Mouse (Mus musculus): ENCODE measurements around the gene Gnat3. TPM values are rescaled to one million over a fixed set of nuclear protein-coding genes. Genes with fewer than 3 reads are reported as not detected.
"Not testable (repeated sequence)": the region's sequence is repeated elsewhere in the genome, so short reads cannot be mapped to it uniquely, and the experiment has no call there.

Gene Gnat3
- not detected in 2 replicates for polyA plus RNA-seq (2015; fragmentation: Nextera tagmentation; extraction: Ambion mirVana)

- Histone ChIP-seq H3K9me3 (ENCODE audit: control insufficient read depth, low read length) (no peaks in the 10 kb centered on the region), H3K36me3 (ENCODE audit: control insufficient read depth, insufficient read depth, low read length) (no peaks in the 10 kb centered on the region), H3K4me3 (ENCODE audit: low read length) (no peak within 1 kb of the TSS), H3K9ac (ENCODE audit: low read length) (no peak within 1 kb of the TSS), H3K27me3 (ENCODE audit: control insufficient read depth, insufficient read depth, low read depth, low read length) (no peaks in the 10 kb centered on the region), H3K27ac (ENCODE audit: low read length) (no peak within 1 kb of the TSS), H3K4me2 (ENCODE audit: low read depth, low read length) (no peak within 1 kb of the TSS), H3K4me1 (replicated peaks; ENCODE audit: control insufficient read depth, insufficient read depth, low read length) (no peaks in the 10 kb centered on the region)
- no peak for ATAC-seq (ENCODE audit: low read depth)
- WGBS: 82% methylated on average over 5 of the region's 5 CpGs
Measured at GRCm38 (mm10) chr5:17962249-17962648, at the start of gene Gnat3. Gnat3 (plus strand) TSS chr5:17962549.

- H3K9me3 ChIP-seq (ENCODE audit: control insufficient read depth, low read length): no peaks in the 10 kb centered on the region
- no peaks in the 10 kb centered on the region for H3K27me3 ChIP-seq (ENCODE audit: control insufficient read depth, insufficient read depth, low read depth, low read length)
- no peak overlapping the region for H3K9ac ChIP-seq (ENCODE audit: low read length)
- H3K4me2 ChIP-seq (ENCODE audit: low read depth, low read length): no peak overlapping the region
- WGBS: 56% methylated on average over 5 of the region's 5 CpGs
- H3K27ac ChIP-seq (ENCODE audit: low read length): no peak overlapping the region
- no peaks in the 10 kb centered on the region for H3K36me3 ChIP-seq (ENCODE audit: control insufficient read depth, insufficient read depth, low read length)
- ATAC-seq (ENCODE audit: low read depth): no peak
- H3K4me3 ChIP-seq (ENCODE audit: low read length): no peak overlapping the region
- H3K4me1 ChIP-seq (replicated peaks; ENCODE audit: control insufficient read depth, insufficient read depth, low read length): peaks cover 5% of the 10 kb centered on the region; the same call in 1 of the 2 replicates
Measured at GRCm38 (mm10) chr5:17918966-17919365, 43.4 kb upstream of the Gnat3 start.

- H3K27me3 ChIP-seq (ENCODE audit: control insufficient read depth, insufficient read depth, low read depth, low read length): no peaks in the 10 kb centered on the region
- no peaks in the 10 kb centered on the region for H3K9me3 ChIP-seq (ENCODE audit: control insufficient read depth, low read length)
- H3K9ac ChIP-seq (ENCODE audit: low read length): no peak overlapping the region
- H3K4me1 ChIP-seq (replicated peaks; ENCODE audit: control insufficient read depth, insufficient read depth, low read length): peaks cover 18% of the 10 kb centered on the region; the same call in 1 of the 2 replicates
- WGBS: 74% methylated on average over 3 of the region's 3 CpGs
- no peaks in the 10 kb centered on the region for H3K36me3 ChIP-seq (ENCODE audit: control insufficient read depth, insufficient read depth, low read length)
- no peak overlapping the region for H3K4me3 ChIP-seq (ENCODE audit: low read length)
- H3K27ac ChIP-seq (ENCODE audit: low read length): peak overlapping the region; percentile 78
- ATAC-seq (ENCODE audit: low read depth): peak; percentile 34
- no peak overlapping the region for H3K4me2 ChIP-seq (ENCODE audit: low read depth, low read length)
Measured at GRCm38 (mm10) chr5:17923648-17924047, 38.7 kb upstream of the Gnat3 start.

GRCm38 (mm10) chr5:17924085-17924518, 38.2 kb upstream of the Gnat3 start:
- 25% methylated on average over 2 of the region's 2 CpGs for WGBS
- Histone ChIP-seq H3K4me3 (ENCODE audit: low read length) (no peak overlapping the region), H3K4me1 (replicated peaks; ENCODE audit: control insufficient read depth, insufficient read depth, low read length) (peaks cover 18% of the 10 kb centered on the region; the same call in 1 of the 2 replicates), H3K27me3 (ENCODE audit: control insufficient read depth, insufficient read depth, low read depth, low read length) (no peaks in the 10 kb centered on the region), H3K36me3 (ENCODE audit: control insufficient read depth, insufficient read depth, low read length) (no peaks in the 10 kb centered on the region), H3K27ac (ENCODE audit: low read length) (peak overlapping the region; percentile 80), H3K4me2 (ENCODE audit: low read depth, low read length) (no peak overlapping the region), H3K9ac (ENCODE audit: low read length) (no peak overlapping the region), H3K9me3 (ENCODE audit: control insufficient read depth, low read length) (no peaks in the 10 kb centered on the region)
- ATAC-seq (ENCODE audit: low read depth): peak; percentile 88

- peak overlapping the region; percentile 31; the same call in 1 of the 2 replicates for H3K27ac ChIP-seq (ENCODE audit: low read length)
- ATAC-seq (ENCODE audit: low read depth): peak; percentile 63
- no peaks in the 10 kb centered on the region for H3K27me3 ChIP-seq (ENCODE audit: control insufficient read depth, insufficient read depth, low read depth, low read length)
- no peak overlapping the region for H3K4me3 ChIP-seq (ENCODE audit: low read length)
- 33% methylated on average over 4 of the region's 4 CpGs for WGBS
- no peaks in the 10 kb centered on the region for H3K9me3 ChIP-seq (ENCODE audit: control insufficient read depth, low read length)
- no peaks in the 10 kb centered on the region for H3K36me3 ChIP-seq (ENCODE audit: control insufficient read depth, insufficient read depth, low read length)
- no peak overlapping the region for H3K4me2 ChIP-seq (ENCODE audit: low read depth, low read length)
- H3K9ac ChIP-seq (ENCODE audit: low read length): no peak overlapping the region
- peaks cover 18% of the 10 kb centered on the region; the same call in 1 of the 2 replicates for H3K4me1 ChIP-seq (replicated peaks; ENCODE audit: control insufficient read depth, insufficient read depth, low read length)
Measured at GRCm38 (mm10) chr5:17928471-17928870, 33.9 kb upstream of the Gnat3 start.

- Histone ChIP-seq H3K27me3 (ENCODE audit: control insufficient read depth, insufficient read depth, low read depth, low read length) (no peaks in the 10 kb centered on the region), H3K27ac (ENCODE audit: low read length) (no peak overlapping the region), H3K4me3 (ENCODE audit: low read length) (no peak overlapping the region), H3K4me2 (ENCODE audit: low read depth, low read length) (no peak overlapping the region), H3K9me3 (ENCODE audit: control insufficient read depth, low read length) (no peaks in the 10 kb centered on the region), H3K9ac (ENCODE audit: low read length) (no peak overlapping the region), H3K4me1 (replicated peaks; ENCODE audit: control insufficient read depth, insufficient read depth, low read length) (peaks cover 12% of the 10 kb centered on the region; the same call in 1 of the 2 replicates), H3K36me3 (ENCODE audit: control insufficient read depth, insufficient read depth, low read length) (no peaks in the 10 kb centered on the region)
- 54% methylated on average over 7 of the region's 7 CpGs for WGBS
- ATAC-seq (ENCODE audit: low read depth): 0 out of 2 replicates have a peak, but pooled peaks have one; percentile 34
Measured at GRCm38 (mm10) chr5:17929006-17929567, 33.3 kb upstream of the Gnat3 start.

- not testable (repeated sequence) for H3K9ac ChIP-seq (ENCODE audit: low read length); H3K4me2 ChIP-seq (ENCODE audit: low read depth, low read length); H3K9me3 ChIP-seq (ENCODE audit: control insufficient read depth, low read length); ATAC-seq (ENCODE audit: low read depth); H3K36me3 ChIP-seq (ENCODE audit: control insufficient read depth, insufficient read depth, low read length); H3K4me3 ChIP-seq (ENCODE audit: low read length); H3K27ac ChIP-seq (ENCODE audit: low read length); H3K4me1 ChIP-seq (replicated peaks; ENCODE audit: control insufficient read depth, insufficient read depth, low read length); H3K27me3 ChIP-seq (ENCODE audit: control insufficient read depth, insufficient read depth, low read depth, low read length)
- WGBS: 96% methylated on average over 2 of the region's 2 CpGs
Measured at GRCm38 (mm10) chr5:17931588-17931987, 30.8 kb upstream of the Gnat3 start.

- Histone ChIP-seq H3K4me2 (ENCODE audit: low read depth, low read length) (no peak overlapping the region), H3K9ac (ENCODE audit: low read length) (no peak overlapping the region), H3K9me3 (ENCODE audit: control insufficient read depth, low read length) (no peaks in the 10 kb centered on the region), H3K4me3 (ENCODE audit: low read length) (no peak overlapping the region), H3K4me1 (replicated peaks; ENCODE audit: control insufficient read depth, insufficient read depth, low read length) (no peaks in the 10 kb centered on the region), H3K27me3 (ENCODE audit: control insufficient read depth, insufficient read depth, low read depth, low read length) (no peaks in the 10 kb centered on the region), H3K36me3 (ENCODE audit: control insufficient read depth, insufficient read depth, low read length) (no peaks in the 10 kb centered on the region), H3K27ac (ENCODE audit: low read length) (no peak overlapping the region)
- 61% methylated on average over 1 of the region's 1 CpGs for WGBS
- no peak for ATAC-seq (ENCODE audit: low read depth)
Measured at GRCm38 (mm10) chr5:17934501-17934900, 27.8 kb upstream of the Gnat3 start.

GRCm38 (mm10) chr5:17938170-17938939, 24.0 kb upstream of the Gnat3 start:
- Histone ChIP-seq H3K4me2 (ENCODE audit: low read depth, low read length) (no peak overlapping the region), H3K36me3 (ENCODE audit: control insufficient read depth, insufficient read depth, low read length) (no peaks in the 10 kb centered on the region), H3K27me3 (ENCODE audit: control insufficient read depth, insufficient read depth, low read depth, low read length) (no peaks in the 10 kb centered on the region), H3K27ac (ENCODE audit: low read length) (0 out of 2 replicates have a peak overlapping the region, but pooled peaks have one; percentile 3), H3K9me3 (ENCODE audit: control insufficient read depth, low read length) (no peaks in the 10 kb centered on the region), H3K9ac (ENCODE audit: low read length) (no peak overlapping the region), H3K4me3 (ENCODE audit: low read length) (no peak overlapping the region), H3K4me1 (replicated peaks; ENCODE audit: control insufficient read depth, insufficient read depth, low read length) (no peaks in the 10 kb centered on the region)
- no peak for ATAC-seq (ENCODE audit: low read depth)
- 61% methylated on average over 1 of the region's 1 CpGs for WGBS

All from lung, embryonic 16.5 days (tissue).